Mouse (Mus musculus) neural tube, embryonic 10.5 days (tissue): ENCODE results near the gene Acsbg1.
"Not testable (repeated sequence)": the region's sequence is repeated elsewhere in the genome, so short reads cannot be mapped to it uniquely, and the experiment has no call there.

Source experiments
- DNase-seq: peaks from one replicate; pipeline ENCODE4 v3.0.0-alpha.2; 2017; ENCODE audit warnings: low spot score; ENCODE audit errors: extremely low spot score

Gene Acsbg1

GRCm38 (mm10) chr9:54614182-54614850 lies 47.4 kb downstream of the Acsbg1 start:
- DNase-seq = peak; percentile 15

- DNase-seq = no peak
These were observed 48.9 kb downstream of the Acsbg1 start for GRCm38 (mm10) chr9:54612781-54613191.

- peak; percentile 49 for DNase-seq
These were observed 56.8 kb downstream of the Acsbg1 start for GRCm38 (mm10) chr9:54604886-54605285.

GRCm38 (mm10) chr9:54604131-54604654 lies 57.5 kb downstream of the Acsbg1 start:
- no peak for DNase-seq

DNA sequence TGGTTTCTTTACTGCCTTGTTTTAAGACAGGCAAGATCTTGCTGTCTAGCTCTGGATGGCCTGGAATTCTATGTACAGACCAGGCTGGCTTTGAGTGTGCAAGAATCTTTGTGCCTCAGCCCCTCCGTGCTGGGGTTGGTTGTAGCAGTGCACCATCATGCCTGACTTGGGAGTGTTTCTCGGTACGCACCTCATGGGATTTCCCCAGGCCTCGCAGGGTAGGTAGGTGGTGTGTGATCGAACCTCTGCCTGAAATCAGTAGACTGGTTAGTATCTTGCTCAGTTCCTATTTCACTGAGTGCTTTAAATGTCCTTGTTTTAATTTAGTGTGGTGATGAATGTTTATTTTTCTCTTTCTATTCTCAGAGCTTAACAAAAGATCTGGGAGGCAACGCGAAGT lies 58.8 kb downstream of the Acsbg1 start:
- no peak for DNase-seq

GRCm38 (mm10) chr9:54602386-54602785 lies 59.3 kb downstream of the Acsbg1 start:
- no peak for DNase-seq

- DNase-seq = no peak
These were observed 64.8 kb downstream of the Acsbg1 start for GRCm38 (mm10) chr9:54596752-54597465.

DNA sequence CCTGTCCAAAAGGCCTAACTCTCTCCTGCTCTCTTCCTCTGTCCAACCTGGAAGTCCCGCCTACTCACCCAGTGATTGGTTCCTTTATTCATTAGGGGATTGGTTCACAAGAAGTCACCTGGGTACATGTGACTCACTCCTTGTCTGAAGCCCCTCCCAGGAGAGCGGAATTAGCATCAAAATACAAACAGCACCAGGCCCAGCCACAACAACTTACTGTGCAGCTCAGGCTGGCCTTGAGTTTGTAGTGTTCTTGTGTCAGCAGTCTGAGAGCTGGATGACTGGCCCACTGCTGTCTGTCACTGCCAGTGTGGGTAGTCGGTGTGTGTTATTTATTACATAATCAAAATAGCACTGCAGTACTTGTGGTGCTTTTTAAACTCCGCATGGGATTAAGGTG lies 68.0 kb downstream of the Acsbg1 start:
- not testable (repeated sequence) for DNase-seq

- no peak for DNase-seq
These were observed 73.8 kb downstream of the Acsbg1 start for GRCm38 (mm10) chr9:54587863-54588262.

DNA sequence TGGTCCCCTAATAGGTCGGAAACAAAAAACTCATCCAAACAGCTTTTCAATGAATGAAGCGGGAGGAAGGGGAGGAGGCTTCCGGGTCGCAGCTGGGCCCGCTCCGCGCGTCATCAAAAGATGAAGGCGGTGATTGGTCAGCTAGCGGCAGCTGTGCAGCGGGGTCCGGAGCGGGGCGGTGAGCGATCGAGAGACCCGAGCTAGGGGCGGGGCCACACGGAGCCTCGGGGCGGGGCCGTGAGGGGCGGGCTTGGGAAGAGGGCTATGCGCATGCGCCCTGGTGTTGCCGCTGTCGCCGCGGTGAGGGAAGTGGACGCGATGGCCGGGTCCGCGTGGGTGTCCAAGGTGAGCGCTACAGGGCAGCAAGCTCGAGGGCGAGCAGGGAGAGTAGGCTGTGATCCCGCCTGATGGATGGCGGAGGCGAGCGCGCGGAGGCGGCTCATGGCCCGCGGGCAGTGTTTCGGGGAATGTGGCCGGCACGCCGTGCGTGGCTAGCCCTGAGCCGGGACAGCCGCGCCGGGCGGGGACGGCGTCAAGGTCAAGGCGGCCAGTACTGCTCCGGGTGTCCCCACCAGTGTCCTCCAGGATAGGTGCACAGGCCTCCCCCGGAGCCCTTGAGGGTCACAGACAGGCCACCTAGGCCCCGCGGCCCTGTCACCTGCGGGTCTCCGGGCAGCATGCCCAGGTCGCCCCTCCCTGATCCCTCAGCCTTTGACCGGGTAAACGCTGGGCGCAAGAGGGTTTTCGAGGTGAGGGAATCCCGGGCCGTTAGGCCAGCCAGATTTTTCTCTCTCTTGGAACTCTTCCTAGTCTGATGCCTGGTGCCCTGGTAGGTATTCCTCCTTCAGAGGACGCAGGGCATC lies 75.2 kb downstream of the Acsbg1 start, which contains the start of gene Idh3a:
Gene Idh3a (plus strand): TSS at position 136 of the 863 bp plus-strand sequence.
- DNase-seq = peak; percentile 98

DNA sequence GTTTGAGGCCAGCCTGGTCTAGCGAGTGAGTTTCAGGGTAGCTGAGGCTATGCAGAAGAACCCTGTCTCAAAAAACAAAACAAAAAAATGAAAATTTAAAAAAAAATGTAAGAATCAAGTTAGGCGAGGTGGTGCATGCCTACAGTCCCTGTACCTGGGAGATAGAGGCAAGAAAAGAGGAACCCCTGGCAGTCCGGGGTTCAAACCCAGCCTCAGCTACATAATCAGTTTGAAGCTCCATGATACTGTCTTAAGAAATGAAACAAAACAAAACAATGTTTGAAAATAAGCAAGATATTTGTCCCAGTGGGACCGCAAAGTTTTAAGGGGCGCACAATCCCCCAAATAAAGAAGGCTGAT lies 75.9 kb downstream of the Acsbg1 start:
- no peak for DNase-seq

GRCm38 (mm10) chr9:54584127-54584526 lies 77.5 kb downstream of the Acsbg1 start:
- not testable (repeated sequence) for DNase-seq

GRCm38 (mm10) chr9:54583712-54584111 lies 78.0 kb downstream of the Acsbg1 start:
- no peak for DNase-seq

DNA sequence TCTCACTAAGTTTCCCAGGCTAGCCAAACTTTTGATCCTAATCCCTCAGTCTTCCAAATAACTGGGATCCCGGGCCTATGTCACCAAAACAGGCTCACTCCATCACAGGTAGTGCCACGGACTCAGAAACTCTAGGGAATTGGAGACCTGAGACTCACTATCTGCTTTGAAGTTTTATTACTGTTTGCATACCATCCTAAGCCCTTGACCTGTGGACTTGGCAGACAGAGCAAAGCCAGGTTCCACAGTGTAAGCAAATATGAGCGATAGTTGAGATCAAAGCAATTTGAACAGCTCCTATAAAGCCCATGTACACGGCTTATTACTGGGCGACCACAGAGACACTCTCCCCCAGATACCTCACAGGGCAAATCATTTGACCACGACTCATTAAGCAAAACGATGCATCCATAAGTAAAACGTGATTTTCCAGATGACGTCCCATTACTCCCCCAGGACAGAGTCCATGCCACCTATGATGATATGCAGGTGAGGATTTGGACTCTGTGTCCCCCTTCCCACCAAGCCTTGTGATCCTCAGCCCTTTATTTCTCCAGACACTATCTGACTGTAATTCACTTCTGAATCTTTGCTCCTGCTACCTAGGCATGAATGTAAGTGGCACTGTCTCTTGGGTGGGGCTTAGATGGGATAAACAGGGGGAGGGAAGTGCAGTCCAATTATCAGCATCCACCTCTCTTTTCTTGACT lies 90.4 kb downstream of the Acsbg1 start:
- DNase-seq = no peak

DNA sequence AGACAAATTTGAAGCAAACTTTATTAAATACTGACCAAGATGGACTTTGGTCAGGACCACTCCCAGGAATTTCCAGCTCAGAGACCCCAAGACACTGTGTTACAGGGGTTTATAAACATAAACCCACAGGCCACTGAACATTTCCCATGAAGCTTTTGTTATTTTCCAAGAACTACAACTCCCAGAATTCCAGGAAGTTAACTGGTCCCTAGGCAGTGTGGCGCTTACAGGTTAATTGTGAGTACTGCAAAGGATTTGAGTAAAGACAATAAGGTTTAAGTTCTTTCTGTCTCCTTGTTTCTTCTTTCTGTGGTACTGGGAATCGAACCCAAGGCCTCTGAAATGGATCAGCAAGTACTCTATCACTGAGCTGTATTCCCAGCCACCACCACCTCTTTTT lies 92.9 kb downstream of the Acsbg1 start:
- DNase-seq = no peak

GRCm38 (mm10) chr9:54566958-54567357 lies 94.7 kb downstream of the Acsbg1 start:
- no peak for DNase-seq

GRCm38 (mm10) chr9:54560831-54561601 lies 100.7 kb downstream of the Acsbg1 start:
- DNase-seq = no peak

DNA sequence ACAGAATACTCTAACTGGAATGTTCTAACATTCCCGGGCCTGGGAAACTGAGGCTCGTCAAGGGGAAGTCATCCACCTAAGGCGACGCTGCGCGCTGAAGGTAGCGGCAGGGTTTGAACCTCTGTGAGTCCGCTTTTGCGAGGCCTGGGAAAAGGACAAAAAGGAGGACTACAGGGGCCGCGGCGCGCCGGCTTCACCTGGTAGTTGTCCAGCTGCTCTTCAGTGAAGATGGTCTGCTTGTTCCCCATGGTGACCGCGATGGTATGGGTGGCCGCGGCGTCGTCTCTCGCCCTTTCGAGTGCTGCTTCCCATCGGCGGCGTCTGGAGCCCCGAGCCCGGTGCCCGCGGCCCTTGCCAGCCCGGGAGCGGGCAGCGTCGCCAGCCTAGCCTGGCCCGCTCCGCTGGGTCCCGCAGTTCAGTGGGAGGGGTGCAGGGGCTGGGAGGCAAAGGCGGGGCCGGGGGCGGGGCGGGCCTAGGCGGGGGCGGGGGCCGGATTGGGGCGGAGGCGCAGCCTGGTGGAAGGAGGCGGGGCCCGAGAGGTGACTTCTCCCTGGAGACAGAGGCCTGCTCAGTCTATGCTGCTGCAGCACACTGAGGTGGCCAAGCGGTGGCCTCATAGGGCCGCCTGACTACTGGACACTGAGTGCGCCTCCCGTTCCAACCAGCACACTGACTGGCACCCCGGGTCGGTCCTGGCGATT lies 101.7 kb downstream of the Acsbg1 start, which contains the start of gene Cib2:
Gene Cib2 (minus strand): TSS at position 448 of the 701 bp plus-strand sequence.
- DNase-seq = peak; percentile 86

DNA sequence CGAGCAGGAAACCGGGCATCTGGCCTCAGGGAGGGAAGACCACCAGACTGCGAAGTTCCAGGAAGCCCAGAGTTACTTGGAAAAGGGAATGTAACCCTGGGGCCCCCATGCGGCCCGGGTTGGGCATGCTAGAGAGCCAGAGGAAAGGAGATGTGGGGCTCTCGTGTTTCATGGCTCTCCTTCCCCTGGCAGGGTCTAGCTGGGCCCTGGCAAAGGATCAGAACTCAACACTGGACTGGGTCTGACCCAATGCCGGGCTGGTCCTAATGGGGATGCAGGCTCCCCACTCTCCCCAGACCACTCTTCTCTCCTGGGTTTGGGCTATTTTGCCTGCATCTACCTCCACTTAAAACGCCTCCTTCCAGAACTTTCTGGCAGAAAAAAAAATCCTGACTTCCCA lies 102.9 kb downstream of the Acsbg1 start:
- no peak for DNase-seq

- DNase-seq = no peak
These were observed 106.6 kb downstream of the Acsbg1 start for GRCm38 (mm10) chr9:54555044-54555443.
